Mouse (Mus musculus): ENCODE measurements around the gene Rnase1. TPM values are rescaled to one million over a fixed set of nuclear protein-coding genes. Genes with fewer than 3 reads are reported as not detected.

The Rnase1 gene
- total RNA-seq, 4 experiments from 2014 or later = not detected

Other genes with a start within 250 kb of the Rnase1 start
- gene Klhl33, start 249.3 kb downstream of the Rnase1 start, total RNA-seq (2022) = 10 to 100 TPM; 73.7 to 90.4 (median 77.6) TPM
- gene Osgep, start 221.9 kb downstream of the Rnase1 start, total RNA-seq (2022) = 10 to 100 TPM; 42.4 to 63.1 (median 48.7) TPM
- 10 to 100 TPM; 30.8 to 35.9 (median 33.3) TPM for gene Apex1, start 221.8 kb downstream of the Rnase1 start, total RNA-seq (2022)
- 10 to 100 TPM; 12.4 to 19.8 (median 18.4) TPM for gene Pip4p1, start 215.9 kb downstream of the Rnase1 start, total RNA-seq (2022)
- gene Pnp, start 215.7 kb downstream of the Rnase1 start, total RNA-seq (2022) = 1 to 10 TPM; 2.2 to 4.4 (median 3.2) TPM
- gene Gm49342, start 202.3 kb downstream of the Rnase1 start, total RNA-seq (2022) = 1 to 10 TPM; 2.1 to 5.2 (median 3.3) TPM
- under 1 TPM in 3 of 4 experiments, not detected in 1; 0.29 to 0.64 (median 0.52) TPM for gene Pnp2, start 190.8 kb downstream of the Rnase1 start, total RNA-seq (2022)
- not detected for gene Rnase10, start 139.0 kb downstream of the Rnase1 start, total RNA-seq (2022)
- not detected for gene Rnase9, start 104.9 kb downstream of the Rnase1 start, total RNA-seq (2022)
- not detected for gene Rnase11, start 96.6 kb downstream of the Rnase1 start, total RNA-seq (2022)
- gene Rnase12, start 89.1 kb downstream of the Rnase1 start, total RNA-seq (2022) = not detected
- not detected for gene Olfr750, start 72.3 kb downstream of the Rnase1 start, total RNA-seq (2022)
- 10 to 100 TPM; 17.3 to 32.3 (median 23.6) TPM for gene Rnase4, start 55.7 kb downstream of the Rnase1 start, total RNA-seq (2022)
- gene Ang, start 55.6 kb downstream of the Rnase1 start, total RNA-seq (2022) = 1 to 10 TPM; 1.2 to 3.0 (median 1.6) TPM
- not detected for gene Eddm3b, start 32.4 kb downstream of the Rnase1 start, total RNA-seq (2022)
- not detected for gene Rnase6, start 22.9 kb downstream of the Rnase1 start, total RNA-seq (2022)
- gene Rnase2b, start 15.5 kb upstream of the Rnase1 start, total RNA-seq (2022) = not detected
- gene Ang2, start 52.4 kb upstream of the Rnase1 start, total RNA-seq (2022) = not detected
- gene Ear14, start 56.6 kb upstream of the Rnase1 start, total RNA-seq (2022) = not detected
- 1 to 10 TPM in 2 of 4 experiments, under 1 TPM in 2; 0.48 to 5.7 (median 2.8) TPM for gene Rnase2a, start 109.3 kb upstream of the Rnase1 start, total RNA-seq (2022)
- not detected for gene Gm7247, start 215.0 kb upstream of the Rnase1 start, total RNA-seq (2022)

Measured in gastrocnemius, adult 8-10 months (tissue).